Mouse (Mus musculus) lung, postnatal 0 days (tissue): Measurements from ENCODE around the gene Adgrl1. TPM values are rescaled to one million over a fixed set of nuclear protein-coding genes. Genes with fewer than 3 reads are reported as not detected.

Experiments
- ATAC-seq: fragments of 200-750 bp; cut with Nextera tagmentation; 2 replicates; pipeline ENCODE4 v1.8.0; 2017; ENCODE audit warnings: moderate library complexity
- DNase-seq: peaks from one replicate; pipeline ENCODE4 v3.0.0-alpha.2; 2016; ENCODE audit warnings: low spot score
- H3K27ac ChIP-seq: fragments of 300-500 bp; sonication (generic); 2 replicates; pipeline ENCODE4 v1.5.1; 2014; ENCODE audit warnings: antibody characterized with exemption, mild to moderate bottlenecking, low read length, mixed read lengths
- H3K27me3 ChIP-seq: fragments of 300-500 bp; sonication (generic); replicated peaks from 2 replicates; pipeline ENCODE4 v1.6.1; 2014; ENCODE audit warnings: low read length, mixed read lengths; ENCODE audit not compliant: insufficient read depth
- H3K36me3 ChIP-seq: fragments of 300-500 bp; sonication (generic); 2 replicates; pipeline ENCODE4 v1.6.1; 2014; ENCODE audit warnings: low read length, mixed read lengths; ENCODE audit not compliant: insufficient read depth
- H3K4me1 ChIP-seq: fragments of 300-500 bp; sonication (generic); 2 replicates; pipeline ENCODE4 v1.6.1; 2014; ENCODE audit warnings: antibody characterized with exemption, low read depth, low read length, mixed read lengths; ENCODE audit not compliant: insufficient read depth
- H3K4me2 ChIP-seq: fragments of 300-500 bp; sonication (generic); replicated peaks from 2 replicates; pipeline ENCODE4 v1.6.1; 2014; ENCODE audit warnings: low read depth, mild to moderate bottlenecking, low read length, moderate library complexity, mixed read lengths
- H3K4me3 ChIP-seq: fragments of 300-500 bp; sonication (generic); 2 replicates; pipeline ENCODE4 v1.5.1; 2014; ENCODE audit warnings: low read depth, low read length
- H3K9ac ChIP-seq: fragments of 300-500 bp; sonication (generic); replicated peaks from 2 replicates; pipeline ENCODE4 v1.6.1; 2014; ENCODE audit warnings: low read depth, mild to moderate bottlenecking
- H3K9me3 ChIP-seq: fragments of 300-500 bp; sonication (generic); 2 replicates; pipeline ENCODE4 v1.6.1; 2016; ENCODE audit warnings: low read length, mixed read lengths
- CTCF ChIP-seq: IDR thresholded peaks from 2 replicates; pipeline ENCODE4 v1.5.1; 2016; ENCODE audit warnings: antibody characterized with exemption, mild to moderate bottlenecking
- EP300 ChIP-seq: IDR thresholded peaks from 2 replicates; pipeline ENCODE4 v1.6.1; 2016; ENCODE audit warnings: antibody characterized with exemption, mild to moderate bottlenecking, control low read depth
- WGBS: fragments of 180-500 bp; shearing (Covaris S2); extraction: QIAGEN DNeasy Blood & Tissue Kit; methylation state at CpG from one replicate; pipeline ENCODE4 v1.1.7; 2014; 5-methylcytosine and 5-hydroxymethylcytosine counted together
- polyA plus RNA-seq: library from polyadenylated mRNA; unstranded; fragments of >200 nt; fragmentation: Nextera tagmentation; extraction: Ambion mirVana; gene quantifications from 2 replicates; pipeline ENCODE4 v1.2.1, GENCODE M21; 2015

The Adgrl1 gene
- polyA plus RNA-seq, 1 experiment from 2014 or later: 11.4 TPM

GRCm38 (mm10) chr8:83938330-83938729 is 38.4 kb downstream of the Adgrl1 start:
- no peak for DNase-seq

GRCm38 (mm10) chr8:83941066-83941677 is 41.3 kb downstream of the Adgrl1 start:
- no peaks in the 10 kb centered on the region for H3K27me3 ChIP-seq
- no peak for DNase-seq
- ATAC-seq: no peak
- no peaks in the 10 kb centered on the region for H3K9me3 ChIP-seq
- H3K36me3 ChIP-seq: peaks cover 5% of the 10 kb centered on the region; the same call in 1 of the 2 replicates
- H3K4me3 ChIP-seq: no peak overlapping the region
- TF ChIP-seq EP300 (no peak), CTCF (no peak)
- H3K4me2 ChIP-seq: no peak overlapping the region
- H3K4me1 ChIP-seq: no peaks in the 10 kb centered on the region
- no peak overlapping the region for H3K27ac ChIP-seq
- H3K9ac ChIP-seq: no peak overlapping the region
- WGBS: 74% methylated on average over 6 of the region's 6 CpGs

More at GRCm38 (mm10) chr8:83938330-83938729, 38.4 kb downstream of the Adgrl1 start:
- Histone ChIP-seq H3K9me3 (no peaks in the 10 kb centered on the region), H3K36me3 (peaks cover 19% of the 10 kb centered on the region), H3K4me2 (no peak overlapping the region), H3K9ac (no peak overlapping the region), H3K4me3 (no peak overlapping the region), H3K27me3 (no peaks in the 10 kb centered on the region), H3K27ac (no peak overlapping the region), H3K4me1 (no peaks in the 10 kb centered on the region)
- TF ChIP-seq EP300: no peak
- no peak for TF ChIP-seq CTCF
- no peak for ATAC-seq
- 94% methylated on average over 13 of the region's 15 CpGs for WGBS

GRCm38 (mm10) chr8:83942446-83942845 is 42.5 kb downstream of the Adgrl1 start:
- no peaks in the 10 kb centered on the region for H3K9me3 ChIP-seq
- H3K4me1 ChIP-seq: no peaks in the 10 kb centered on the region
- DNase-seq (no peak), ATAC-seq (no peak)
- no peak overlapping the region for H3K27ac ChIP-seq
- no peak overlapping the region for H3K4me3 ChIP-seq
- no peak for TF ChIP-seq EP300
- no peak for TF ChIP-seq CTCF
- no peaks in the 10 kb centered on the region for H3K27me3 ChIP-seq
- no peak overlapping the region for H3K9ac ChIP-seq
- 0 out of 2 replicates have a peak, but pooled peaks cover 4% of the 10 kb centered on the region for H3K36me3 ChIP-seq
- no peak overlapping the region for H3K4me2 ChIP-seq
- WGBS: 66% methylated on average over 1 of the region's 1 CpGs

- DNase-seq (no peak), ATAC-seq (no peak)
- Histone ChIP-seq H3K9me3 (no peaks in the 10 kb centered on the region), H3K4me1 (no peaks in the 10 kb centered on the region), H3K27me3 (no peaks in the 10 kb centered on the region), H3K27ac (no peak overlapping the region), H3K4me2 (no peak overlapping the region), H3K9ac (no peak overlapping the region), H3K36me3 (no peaks in the 10 kb centered on the region), H3K4me3 (no peak overlapping the region)
- TF ChIP-seq CTCF: no peak
- no peak for TF ChIP-seq EP300
- 62% methylated on average over 3 of the region's 3 CpGs for WGBS
Measured at GRCm38 (mm10) chr8:83945540-83945939, 45.6 kb downstream of the Adgrl1 start.

GRCm38 (mm10) chr8:83954749-83955105 is 54.8 kb downstream of the Adgrl1 start:
- TF ChIP-seq EP300 (no peak), CTCF (no peak)
- H3K9me3 ChIP-seq: no peaks in the 10 kb centered on the region
- H3K4me1 ChIP-seq: no peaks in the 10 kb centered on the region; the same call in 1 of the 2 replicates
- H3K9ac ChIP-seq: no peak overlapping the region; the same call in 1 of the 2 replicates
- ATAC-seq (no peak), DNase-seq (no peak)
- no peaks in the 10 kb centered on the region for H3K36me3 ChIP-seq
- H3K27me3 ChIP-seq: no peaks in the 10 kb centered on the region
- WGBS: 4% methylated on average over 14 of the region's 14 CpGs
- H3K4me3 ChIP-seq: peak overlapping the region; percentile 34
- peak overlapping the region; percentile 51 for H3K27ac ChIP-seq
- H3K4me2 ChIP-seq: peak overlapping the region; percentile 58

- peak; percentile 99 for ATAC-seq
- H3K4me3 ChIP-seq: peak within 1 kb of the TSS; percentile 56
- DNase-seq: peak; percentile 100
- no peaks in the 10 kb centered on the region; the same call in 1 of the 2 replicates for H3K4me1 ChIP-seq
- no peak for TF ChIP-seq EP300
- peak; percentile 93 for TF ChIP-seq CTCF
- H3K27me3 ChIP-seq: no peaks in the 10 kb centered on the region
- H3K9me3 ChIP-seq: no peaks in the 10 kb centered on the region
- H3K27ac ChIP-seq: peak within 1 kb of the TSS; percentile 51
- no peak within 1 kb of the TSS; the same call in 1 of the 2 replicates for H3K9ac ChIP-seq
- H3K36me3 ChIP-seq: no peaks in the 10 kb centered on the region
- peak within 1 kb of the TSS; percentile 93 for H3K4me2 ChIP-seq
- under 1% methylated on average over 72 of the region's 75 CpGs for WGBS
Measured at GRCm38 (mm10) chr8:83955106-83955957, 55.4 kb downstream of the Adgrl1 start, which contains the start of the genes Gm10644 and Asf1b. TSS of gene Gm10644 (minus strand) at chr8:83955205. TSS of gene Asf1b (plus strand) at chr8:83955507.
